Mouse (Mus musculus) CH12.LX (cell line): Measurements from ENCODE around the gene Pias4.

ENCODE experiments used
- BHLHE40 ChIP-seq: IDR thresholded peaks from 2 replicates; pipeline ENCODE4 v1.6.1; 2011; ENCODE audit warnings: mild to moderate bottlenecking, low read depth, low read length, improper control_type of control experiment
- CTCF ChIP-seq, 2 experiments: IDR thresholded peaks in 1 of 2; conservative IDR thresholded peaks in 1 of 2; 2 replicates each; pipeline ENCODE4 v1.5.1; 2011 to 2012; ENCODE audit warnings: low read depth in 2 of 2, low read length in 2 of 2, improper control_type of control experiment in 1 of 2, inconsistent platforms in 1 of 2, mild to moderate bottlenecking in 1 of 2, moderate library complexity in 1 of 2
- ELF1 ChIP-seq: IDR thresholded peaks from 2 replicates; pipeline ENCODE4 v1.6.1; 2014; ENCODE audit warnings: low read depth, mild to moderate bottlenecking, inconsistent platforms, low read length, improper control_type of control experiment
- GABPA ChIP-seq: IDR thresholded peaks from 2 replicates; pipeline ENCODE4 v1.6.1; 2012; ENCODE audit warnings: low read depth, low read length, improper control_type of control experiment, inconsistent platforms; ENCODE audit not compliant: insufficient replicate concordance
- KAT2A ChIP-seq: IDR thresholded peaks from 2 replicates; pipeline ENCODE4 v1.6.1; 2012; ENCODE audit warnings: low read length, improper control_type of control experiment, inconsistent platforms; ENCODE audit not compliant: insufficient replicate concordance
- MAZ ChIP-seq: IDR thresholded peaks from 2 replicates; pipeline ENCODE4 v1.6.1; 2012; ENCODE audit warnings: low read depth, mild to moderate bottlenecking, inconsistent platforms, low read length, improper control_type of control experiment, moderate library complexity
- MYC ChIP-seq: IDR thresholded peaks from 2 replicates; pipeline ENCODE4 v1.6.1; 2011; ENCODE audit warnings: low read depth, mild to moderate bottlenecking, improper control_type of control experiment, low read length
- NRF1 ChIP-seq: IDR thresholded peaks from 2 replicates; pipeline ENCODE4 v1.6.1; 2014; ENCODE audit warnings: low read depth, mild to moderate bottlenecking, inconsistent platforms, low read length, improper control_type of control experiment, moderate library complexity
- POLR2A ChIP-seq: IDR thresholded peaks from 2 replicates; pipeline ENCODE4 v1.6.1; 2011; ENCODE audit warnings: low read depth, mild to moderate bottlenecking, improper control_type of control experiment, low read length
- USF2 ChIP-seq: conservative IDR thresholded peaks from 2 replicates; pipeline ENCODE4 v1.6.1; 2011; ENCODE audit warnings: low read depth, low read length, improper control_type of control experiment
- ZC3H11A ChIP-seq: IDR thresholded peaks from 2 replicates; pipeline ENCODE4 v1.6.1; 2012; ENCODE audit warnings: low read depth, mild to moderate bottlenecking, inconsistent platforms, low read length, improper control_type of control experiment

DNA sequence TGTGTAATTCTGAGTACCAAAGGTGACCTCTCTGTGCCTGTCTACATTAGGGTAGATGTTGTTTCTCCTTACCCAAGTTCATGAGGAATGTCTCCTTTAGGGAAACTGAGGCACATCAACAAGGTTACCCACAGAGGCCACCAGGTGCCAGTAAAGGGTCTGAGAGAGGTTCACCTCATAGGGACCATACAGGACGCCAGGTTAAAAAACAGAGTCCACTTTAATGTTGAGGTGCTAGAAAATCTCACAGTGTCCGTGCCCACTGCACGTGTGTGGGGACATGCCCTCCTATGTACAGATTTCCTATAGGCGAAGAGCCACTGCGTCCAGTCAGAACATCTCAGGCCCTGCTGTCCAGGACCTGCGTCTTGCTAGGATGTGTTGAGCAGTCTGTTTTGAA is 31.3 kb upstream of the Pias4 start:
- peak in 1 of 2 experiments; percentile 16; a peak in 1 of 4 replicates for TF ChIP-seq CTCF (conservative IDR thresholded peaks at IDR 0.05 in 1 of 2, IDR thresholded peaks at IDR 0.05 in 1 of 2; ENCODE audit: low read depth in 2 of 2, low read length in 2 of 2)
- TF ChIP-seq MYC, result no peak
- TF ChIP-seq MAZ, result no peak
- TF ChIP-seq GABPA, result no peak
- TF ChIP-seq POLR2A, result no peak
- TF ChIP-seq USF2, result no peak
- no peak for TF ChIP-seq NRF1
- TF ChIP-seq BHLHE40, result no peak
- no peak for TF ChIP-seq KAT2A
- TF ChIP-seq ZC3H11A, result no peak
- no peak for TF ChIP-seq ELF1
